Mouse (Mus musculus) neural tube, embryonic 11.5 days (tissue): Measurements from ENCODE around the gene Rpl24. TPM values are rescaled to one million over a fixed set of nuclear protein-coding genes. Genes with fewer than 3 reads are reported as not detected.

Source experiments
- ATAC-seq: fragments of 200-750 bp; cut with Nextera tagmentation; 2 replicates; pipeline ENCODE4 v1.8.0; 2017; ENCODE audit warnings: moderate number of reproducible peaks, mild to moderate bottlenecking, moderate TSS enrichment, moderate library complexity; ENCODE audit not compliant: insufficient read depth, low FRiP score, low TSS enrichment
- DNase-seq: peaks from one replicate; pipeline ENCODE4 v3.0.0-alpha.2; 2015; ENCODE audit warnings: low spot score
- H3K27ac ChIP-seq: fragments of 300-500 bp; sonication (generic); 2 replicates; pipeline ENCODE4 v1.5.1; 2014; ENCODE audit warnings: low read depth, mild to moderate bottlenecking, low read length
- H3K27me3 ChIP-seq: fragments of 300-500 bp; sonication (generic); 2 replicates; pipeline ENCODE4 v1.6.1; 2014; ENCODE audit warnings: mild to moderate bottlenecking, low read length, mixed read lengths; ENCODE audit not compliant: control insufficient read depth, insufficient read depth
- H3K36me3 ChIP-seq: fragments of 300-500 bp; sonication (generic); 2 replicates; pipeline ENCODE4 v1.6.1; 2014; ENCODE audit warnings: mild to moderate bottlenecking, low read length, moderate library complexity, mixed read lengths; ENCODE audit not compliant: control insufficient read depth, insufficient read depth
- H3K4me1 ChIP-seq: fragments of 300-500 bp; sonication (generic); 2 replicates; pipeline ENCODE4 v1.6.1; 2014; ENCODE audit warnings: low read length, mixed read lengths; ENCODE audit not compliant: control insufficient read depth, insufficient read depth
- H3K4me2 ChIP-seq: fragments of 300-500 bp; sonication (generic); 2 replicates; pipeline ENCODE4 v1.6.1; 2014; ENCODE audit warnings: low read depth, mild to moderate bottlenecking, moderate library complexity
- H3K4me3 ChIP-seq: fragments of 300-500 bp; sonication (generic); 2 replicates; pipeline ENCODE4 v1.5.1; 2014; ENCODE audit warnings: low read depth, low read length
- H3K9ac ChIP-seq: fragments of 300-500 bp; sonication (generic); 2 replicates; pipeline ENCODE4 v1.6.1; 2014; ENCODE audit warnings: mild to moderate bottlenecking, low read length
- H3K9me3 ChIP-seq: fragments of 300-500 bp; sonication (generic); 2 replicates; pipeline ENCODE4 v1.6.1; 2016; ENCODE audit warnings: low read length; ENCODE audit not compliant: control insufficient read depth
- WGBS: fragments of 180-500 bp; shearing (Covaris S2); extraction: QIAGEN DNeasy Blood & Tissue Kit; methylation state at CpG from one replicate; pipeline ENCODE4 v1.1.7; 2014; 5-methylcytosine and 5-hydroxymethylcytosine counted together
- polyA plus RNA-seq: library from polyadenylated mRNA; unstranded; fragments of >200 nt; fragmentation: Nextera tagmentation; extraction: Ambion mirVana; gene quantifications from 2 replicates; pipeline ENCODE4 v1.2.1, GENCODE M21; 2014

Rpl24 gene
- polyA plus RNA-seq = 690 and 753 TPM in 2 replicates

GRCm38 (mm10) chr16:55966212-55966871 lies at the start of gene Rpl24:
Rpl24 (plus strand) TSS chr16:55966275.
- WGBS = under 1% methylated on average over 42 of the region's 42 CpGs
- peak within 1 kb of the TSS; percentile 69 for H3K27ac ChIP-seq
- peak within 1 kb of the TSS; percentile 90 for H3K4me2 ChIP-seq
- DNase-seq = peak; percentile 93
- peak; percentile 92 for ATAC-seq
- peak within 1 kb of the TSS; percentile 77 for H3K4me3 ChIP-seq
- H3K9ac ChIP-seq = peak within 1 kb of the TSS; percentile 89
- H3K36me3 ChIP-seq = peaks cover 5% of the 10 kb centered on the region
- H3K9me3 ChIP-seq = no peaks in the 10 kb centered on the region
- H3K4me1 ChIP-seq = peaks cover 4% of the 10 kb centered on the region; the same call in 1 of the 2 replicates
- no peaks in the 10 kb centered on the region for H3K27me3 ChIP-seq

GRCm38 (mm10) chr16:55922079-55922478 lies 44.0 kb upstream of the Rpl24 start:
- DNase-seq (no peak), ATAC-seq (no peak)
- Histone ChIP-seq H3K4me1 (no peaks in the 10 kb centered on the region), H3K4me3 (no peak overlapping the region), H3K9ac (no peak overlapping the region), H3K4me2 (no peak overlapping the region), H3K27me3 (no peaks in the 10 kb centered on the region), H3K9me3 (no peaks in the 10 kb centered on the region), H3K27ac (no peak overlapping the region), H3K36me3 (peaks cover 6% of the 10 kb centered on the region)
- WGBS = 89% methylated on average over 10 of the region's 10 CpGs

- Histone ChIP-seq H3K4me3 (no peak overlapping the region), H3K27ac (no peak overlapping the region), H3K9ac (no peak overlapping the region), H3K4me1 (no peaks in the 10 kb centered on the region), H3K36me3 (peaks cover 5% of the 10 kb centered on the region), H3K9me3 (no peaks in the 10 kb centered on the region), H3K4me2 (no peak overlapping the region), H3K27me3 (no peaks in the 10 kb centered on the region)
- DNase-seq (no peak), ATAC-seq (no peak)
- WGBS = 92% methylated on average over 4 of the region's 4 CpGs
Measured at GRCm38 (mm10) chr16:55924010-55924409, 42.1 kb upstream of the Rpl24 start.

- H3K9ac ChIP-seq = peak overlapping the region; percentile 82
- ATAC-seq = peak; percentile 56
- 1% methylated on average over 32 of the region's 32 CpGs for WGBS
- H3K4me3 ChIP-seq = peak overlapping the region; percentile 72
- H3K9me3 ChIP-seq = no peaks in the 10 kb centered on the region
- H3K27me3 ChIP-seq = no peaks in the 10 kb centered on the region
- no peaks in the 10 kb centered on the region; the same call in 1 of the 2 replicates for H3K36me3 ChIP-seq
- peak overlapping the region; percentile 76 for H3K4me2 ChIP-seq
- DNase-seq = peak; percentile 56
- H3K4me1 ChIP-seq = no peaks in the 10 kb centered on the region
- H3K27ac ChIP-seq = peak overlapping the region; percentile 76
Measured at GRCm38 (mm10) chr16:55933681-55934343, 32.3 kb upstream of the Rpl24 start.

- Histone ChIP-seq H3K4me1 (no peaks in the 10 kb centered on the region), H3K4me2 (peak within 1 kb of the TSS; percentile 76), H3K9ac (peak within 1 kb of the TSS; percentile 82), H3K4me3 (peak within 1 kb of the TSS; percentile 72), H3K27ac (peak within 1 kb of the TSS; percentile 76), H3K36me3 (no peaks in the 10 kb centered on the region; the same call in 1 of the 2 replicates), H3K9me3 (no peaks in the 10 kb centered on the region), H3K27me3 (no peaks in the 10 kb centered on the region)
- WGBS = under 1% methylated on average over 24 of the region's 24 CpGs
- ATAC-seq (peak; percentile 99), DNase-seq (peak; percentile 90)
Measured at GRCm38 (mm10) chr16:55934453-55935037, 31.5 kb upstream of the Rpl24 start, which contains the start of gene Cep97. Cep97 (minus strand) TSS chr16:55934855.

- Histone ChIP-seq H3K27me3 (no peaks in the 10 kb centered on the region), H3K9ac (no peak overlapping the region), H3K36me3 (no peaks in the 10 kb centered on the region), H3K4me1 (no peaks in the 10 kb centered on the region), H3K4me2 (no peak overlapping the region), H3K4me3 (no peak overlapping the region), H3K9me3 (no peaks in the 10 kb centered on the region), H3K27ac (no peak overlapping the region)
- ATAC-seq (no peak), DNase-seq (no peak)
- 91% methylated on average over 4 of the region's 4 CpGs for WGBS
Measured at GRCm38 (mm10) chr16:55938761-55939160, 27.3 kb upstream of the Rpl24 start.

- Histone ChIP-seq H3K36me3 (no peaks in the 10 kb centered on the region), H3K9ac (no peak overlapping the region), H3K4me2 (no peak overlapping the region), H3K9me3 (no peaks in the 10 kb centered on the region), H3K4me3 (no peak overlapping the region), H3K4me1 (no peaks in the 10 kb centered on the region), H3K27ac (no peak overlapping the region), H3K27me3 (no peaks in the 10 kb centered on the region)
- no peak for ATAC-seq
- no peak for DNase-seq
- WGBS = 87% methylated on average over 6 of the region's 6 CpGs
Measured at GRCm38 (mm10) chr16:55939703-55940102, 26.4 kb upstream of the Rpl24 start.

- Histone ChIP-seq H3K27ac (no peak overlapping the region), H3K4me1 (no peaks in the 10 kb centered on the region), H3K9ac (no peak overlapping the region), H3K27me3 (no peaks in the 10 kb centered on the region), H3K4me3 (no peak overlapping the region), H3K36me3 (no peaks in the 10 kb centered on the region), H3K9me3 (no peaks in the 10 kb centered on the region), H3K4me2 (no peak overlapping the region)
- DNase-seq (no peak), ATAC-seq (no peak)
- WGBS = 92% methylated on average over 4 of the region's 4 CpGs
Measured at GRCm38 (mm10) chr16:55940781-55941180, 25.3 kb upstream of the Rpl24 start.
